Mouse (Mus musculus) B cell, adult 2 months (primary cell): Measurements from ENCODE around the gene Olfr52.
"Not testable (repeated sequence)": the region's sequence is repeated elsewhere in the genome, so short reads cannot be mapped to it uniquely, and the experiment has no call there.

Source experiments
- DNase-seq, 2 experiments: peaks; one replicate each; pipeline ENCODE4 v3.0.0; 2022

The Olfr52 gene

GRCm38 (mm10) chr2:86185583-86185982 lies at the start of gene Olfr52:
Gene Olfr52 (minus strand): TSS chr2:86185683.
- DNase-seq: no peak

- DNase-seq: no peak
These were observed 45.8 kb upstream of the Olfr52 start, which contains the start of gene Olfr1047 for GRCm38 (mm10) chr2:86231301-86231700. Gene Olfr1047 (minus strand): TSS chr2:86231401.

- DNase-seq: no peak
These were observed 33.7 kb upstream of the Olfr52 start, which contains the start of gene Olfr1046 for GRCm38 (mm10) chr2:86219214-86219613. Gene Olfr1046 (minus strand): TSS chr2:86219314.

GRCm38 (mm10) chr2:86202909-86203308 lies 17.4 kb upstream of the Olfr52 start, which contains the start of gene Olfr1045:
Gene Olfr1045 (minus strand): TSS chr2:86203009.
- DNase-seq: no peak

- no peak for DNase-seq
These were observed 10.4 kb upstream of the Olfr52 start for GRCm38 (mm10) chr2:86195863-86196262.

- no peak for DNase-seq
These were observed 5.5 kb downstream of the Olfr52 start for GRCm38 (mm10) chr2:86179950-86180349.

DNA sequence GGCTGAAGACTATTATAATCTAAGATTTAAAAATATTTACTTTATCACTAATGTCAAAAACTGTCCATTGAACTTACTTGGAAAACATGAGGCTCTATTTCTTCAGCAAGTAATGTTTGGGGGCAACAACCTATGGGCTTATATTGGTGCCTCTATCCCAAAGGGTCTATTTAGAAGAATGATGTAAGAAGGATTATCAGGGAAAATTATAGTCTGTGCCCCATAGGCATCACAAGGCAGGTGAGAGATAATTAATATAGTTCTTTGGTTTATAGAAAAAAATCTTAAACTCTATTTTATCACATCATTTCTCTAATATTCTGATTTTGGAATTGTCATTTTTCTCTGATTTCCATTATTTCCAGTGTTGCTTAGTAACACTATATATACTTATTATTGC lies 7.8 kb downstream of the Olfr52 start, which contains the start of gene Olfr1044:
Gene Olfr1044 (minus strand): TSS at position 101 of the 400 bp plus-strand sequence.
- DNase-seq: no peak

DNA sequence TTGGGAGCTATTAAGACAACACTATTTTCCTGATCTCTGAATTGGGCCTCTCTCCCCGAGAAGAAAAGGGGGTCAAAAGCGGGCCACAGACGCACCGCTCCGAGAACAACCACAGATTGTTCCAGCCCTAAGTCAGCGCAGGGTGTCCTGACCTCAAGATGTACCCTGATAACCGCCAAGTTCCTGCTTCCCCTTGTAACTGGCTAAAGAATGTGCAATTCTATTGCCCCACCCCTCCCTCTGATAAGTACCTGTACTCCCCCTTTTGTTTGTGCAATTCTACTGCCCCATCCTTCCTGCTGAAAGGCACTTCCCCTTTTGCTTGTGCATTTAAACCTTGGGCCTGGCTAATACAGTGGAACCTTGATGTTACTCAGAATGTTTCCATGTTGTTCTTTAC lies 10.1 kb downstream of the Olfr52 start:
- not testable (repeated sequence) for DNase-seq

DNA sequence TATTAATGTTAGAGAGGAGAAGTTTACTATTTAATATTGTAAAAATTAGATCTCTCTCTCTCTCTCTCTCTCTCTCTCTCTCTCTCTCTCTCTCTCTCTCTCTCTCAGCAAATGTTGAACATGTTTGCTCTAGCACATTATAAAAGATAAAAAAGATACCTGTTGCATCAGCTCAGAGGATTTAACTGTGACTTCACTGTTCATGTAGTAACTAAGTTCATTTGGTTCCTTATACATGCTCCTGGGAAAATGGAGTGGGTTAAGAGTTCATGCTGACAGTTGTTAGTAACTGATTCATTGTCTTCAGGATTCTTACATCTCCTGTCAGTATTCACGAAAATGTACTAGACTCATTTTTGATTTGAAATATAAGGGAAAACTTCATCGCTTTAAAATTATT lies 18.1 kb downstream of the Olfr52 start, which contains the start of gene Olfr1043:
Gene Olfr1043 (minus strand): TSS at position 101 of the 400 bp plus-strand sequence.
- no peak for DNase-seq

DNA sequence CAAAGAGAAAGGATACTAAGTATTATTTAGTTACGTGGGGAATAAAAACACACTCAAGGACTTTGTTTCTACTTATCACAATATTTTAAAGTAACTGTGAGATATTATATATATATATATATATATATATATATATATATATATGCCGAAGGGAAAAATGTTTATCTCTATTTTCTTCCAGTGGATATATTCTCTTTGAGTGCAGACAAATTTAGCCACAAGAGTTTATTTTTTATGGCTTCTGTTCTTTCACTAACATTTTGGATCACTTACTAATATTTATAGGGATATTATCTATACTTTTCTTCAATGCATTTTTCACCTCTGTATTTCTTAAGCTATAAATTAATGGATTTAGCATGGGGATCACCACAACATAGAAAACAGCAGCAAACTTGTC lies 23.7 kb downstream of the Olfr52 start, which contains the start of gene Olfr1042:
Gene Olfr1042 (minus strand): TSS at position 101 of the 400 bp plus-strand sequence.
- no peak for DNase-seq

GRCm38 (mm10) chr2:86146632-86147031 lies 38.9 kb downstream of the Olfr52 start, which contains the start of gene Olfr1040:
Gene Olfr1040 (minus strand): TSS chr2:86146732.
- DNase-seq: no peak

- DNase-seq: no peak
These were observed 49.7 kb downstream of the Olfr52 start, which contains the start of gene Olfr1039 for GRCm38 (mm10) chr2:86135828-86136227. Gene Olfr1039 (minus strand): TSS chr2:86135928.
